Comparison of ENCODE assay signal across 8 mouse cellular contexts in genomic region chr6:82771981-82772409, GRCm38 (mm10). TPM values are rescaled to one million over a fixed set of nuclear protein-coding genes. Genes with fewer than 3 reads are reported as not detected.
DNase-seq lines count a peak whose midpoint lies in the region; ATAC-seq and TF ChIP-seq lines count a peak whose summit lies in the region.

No protein-coding gene starts in this region.

- no peaks in the 10 kb centered on the region for H3K79me2 ChIP-seq in liver, adult 2 months (ENCODE audit: control insufficient read depth, insufficient read depth, low read length)

- WGBS in liver, adult 2 months, result 38% methylated on average over 10 of the region's 10 CpGs
- 6% methylated on average over 10 of the region's 10 CpGs for WGBS in heart, postnatal 0 days

- no peaks in the 10 kb centered on the region for H3K36me3 ChIP-seq in liver, adult 2 months (ENCODE audit: control insufficient read depth, insufficient read depth, low read length)
- H3K36me3 ChIP-seq in heart, postnatal 0 days (replicated peaks; ENCODE audit: control insufficient read depth, insufficient read depth, low read length), result no peaks in the 10 kb centered on the region

- H3K27ac ChIP-seq in liver, adult 2 months (replicated peaks; ENCODE audit: insufficient read depth, low read depth, low read length), result no peak overlapping the region
- peak overlapping the region; percentile 81 for H3K27ac ChIP-seq in heart, postnatal 0 days (ENCODE audit: low read depth)

- peak overlapping the region; percentile 96 for H3K4me2 ChIP-seq in heart, postnatal 0 days (ENCODE audit: low read depth, low read length)

- no peak for TF ChIP-seq EP300 in heart, postnatal 0 days (IDR thresholded peaks at IDR 0.05; ENCODE audit: low read depth)

- no peak overlapping the region for H3K9ac ChIP-seq in liver, adult 2 months (ENCODE audit: low read depth, low read length)
- no peak overlapping the region for H3K9ac ChIP-seq in heart, postnatal 0 days (replicated peaks; ENCODE audit: low read depth, low read length)

- TF ChIP-seq CTCF in liver, adult 2 months (IDR thresholded peaks at IDR 0.05; ENCODE audit: low read depth, low read length), result 0 out of 2 replicates have a peak, but pooled peaks have one; percentile 10
- TF ChIP-seq CTCF in heart, postnatal 0 days (IDR thresholded peaks at IDR 0.05; ENCODE audit: low read depth), result peak; percentile 47

- H3K27me3 ChIP-seq in liver, adult 2 months (ENCODE audit: control insufficient read depth, insufficient read depth, low read length), result no peaks in the 10 kb centered on the region
- 0 out of 2 replicates have a peak, but pooled peaks cover 3% of the 10 kb centered on the region for H3K27me3 ChIP-seq in heart, postnatal 0 days (ENCODE audit: control insufficient read depth, insufficient read depth, low read length)

- no peaks in the 10 kb centered on the region for H3K4me1 ChIP-seq in liver, adult 2 months (ENCODE audit: control insufficient read depth, insufficient read depth, low read length)
- peaks cover 16% of the 10 kb centered on the region; the same call in 1 of the 2 replicates for H3K4me1 ChIP-seq in heart, postnatal 0 days (ENCODE audit: control insufficient read depth, insufficient read depth)

- H3K9me3 ChIP-seq in heart, postnatal 0 days (replicated peaks; ENCODE audit: control insufficient read depth, low read length), result no peaks in the 10 kb centered on the region

- H3K4me3 ChIP-seq in liver, adult 2 months (ENCODE audit: insufficient read depth, low read depth, low read length), result no peak overlapping the region
- H3K4me3 ChIP-seq in heart, postnatal 0 days (ENCODE audit: low read depth, low read length), result peak overlapping the region; percentile 58

- DNase-seq in liver, adult 2 months (ENCODE audit: extremely low read depth, low read depth, low spot score), result no peak
- no peak for DNase-seq in liver
- peak; percentile 36 for DNase-seq in brain, adult 2 months (ENCODE audit: low read depth, low spot score)
- DNase-seq in heart, postnatal 0 days (ENCODE audit: low spot score), result peak; percentile 65
- peak; percentile 73 for DNase-seq in mesoderm, embryonic 11.5 days (ENCODE audit: low read depth, low spot score)
- no peak for DNase-seq in frontal cortex, adult 2 months (ENCODE audit: extremely low spot score in 1 of 2, low spot score in 1 of 2)
- DNase-seq in thymus, postnatal 25 days, result no peak

- TF ChIP-seq POLR2A in liver, adult 2 months (IDR thresholded peaks at IDR 0.05; ENCODE audit: extremely low read depth, insufficient read depth, low read length), result no peak

- ATAC-seq in heart, postnatal 0 days (ENCODE audit: insufficient read depth, low read depth), result no peak
- ATAC-seq in megakaryocyte-erythroid progenitor cell, adult 5-6 weeks (replicated peaks; ENCODE audit: low FRiP score, low TSS enrichment, poor library complexity, severe bottlenecking), result no peak

RNA-seq across cellular contexts. Expression of gene Hk2, which starts 2.3 kb away (rescaled TPM):
- total RNA-seq in liver, adult 2 months (2014; rRNA removed), result 1.0 and 1.3 TPM in 2 replicates
- polyA plus RNA-seq in liver, adult 2 months (2012; rRNA removed), result 0.54 and 0.87 TPM in 2 replicates
- 39.7 and 50.9 TPM in 2 replicates for total RNA-seq in heart, postnatal 0 days (2014; rRNA removed; ENCODE audit: low replicate concordance)
- polyA plus RNA-seq in heart, postnatal 0 days (2015; fragmentation: Nextera tagmentation; extraction: Ambion mirVana), result 29.2 and 29.7 TPM in 2 replicates
- polyA plus RNA-seq in frontal cortex, adult 2 months (2012; rRNA removed), result 2.6 and 2.9 TPM in 2 replicates
- total RNA-seq in megakaryocyte-erythroid progenitor cell, adult 5-6 weeks (2014; fragmentation: Nextera tagmentation), result 1.4 and 6.8 TPM in 2 replicates
- 6.5 and 10.6 TPM in 2 replicates for total RNA-seq in megakaryocyte-erythroid progenitor cell, adult 5-6 weeks (2017)

Comparison
In these comparisons a context has a peak if more than half of its experiments do, and no peak if none do; other contexts are left out.
1. DNase-seq: peak in brain, adult 2 months (single experiment), heart, postnatal 0 days (single experiment) and mesoderm, embryonic 11.5 days (single experiment); none in liver, adult 2 months (single experiment), liver (single experiment), frontal cortex, adult 2 months (0 of 2) and thymus, postnatal 25 days (single experiment).